Mouse (Mus musculus): Measurements from ENCODE around the gene Chst15. TPM values are rescaled to one million over a fixed set of nuclear protein-coding genes. Genes with fewer than 3 reads are reported as not detected.

The Chst15 gene
- polyA plus RNA-seq, 1 experiment from 2014 or later, result 18.5 TPM

DNA sequence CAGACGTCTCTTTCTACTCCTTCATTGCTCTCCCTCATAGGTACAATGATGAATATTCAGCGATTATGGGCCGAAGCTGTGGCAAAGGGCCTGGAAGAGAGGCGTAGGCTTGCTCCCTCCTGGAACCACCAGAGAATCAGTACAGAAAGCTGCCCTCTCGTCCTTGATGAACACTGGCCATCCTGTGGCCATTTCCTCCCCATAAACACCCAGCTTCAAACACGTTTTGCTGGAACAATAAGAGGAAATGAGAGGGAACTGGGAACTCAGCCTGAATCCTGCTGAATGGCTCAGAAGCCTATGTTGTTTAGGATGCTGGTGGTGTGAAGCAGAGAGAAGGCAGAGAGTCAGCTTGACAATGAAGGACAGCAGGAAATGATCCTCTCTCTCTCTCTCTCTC is 21.3 kb upstream of the Chst15 start:
- 64% methylated on average over 6 of the region's 6 CpGs for WGBS
- Histone ChIP-seq H3K27ac (ENCODE audit: low read depth, low read length) (peak overlapping the region; percentile 42; the same call in 1 of the 2 replicates), H3K4me1 (ENCODE audit: control insufficient read depth, insufficient read depth, low read depth, low read length) (peaks cover 13% of the 10 kb centered on the region), H3K36me3 (ENCODE audit: control insufficient read depth, insufficient read depth, low read length) (no peaks in the 10 kb centered on the region), H3K9me3 (ENCODE audit: control insufficient read depth, low read length) (no peaks in the 10 kb centered on the region), H3K9ac (ENCODE audit: low read depth, low read length) (no peak overlapping the region), H3K27me3 (replicated peaks; ENCODE audit: control insufficient read depth, insufficient read depth, low read length) (no peaks in the 10 kb centered on the region), H3K4me3 (ENCODE audit: low read length) (no peak overlapping the region), H3K4me2 (ENCODE audit: low read length) (no peak overlapping the region)
- no peak for ATAC-seq

DNA sequence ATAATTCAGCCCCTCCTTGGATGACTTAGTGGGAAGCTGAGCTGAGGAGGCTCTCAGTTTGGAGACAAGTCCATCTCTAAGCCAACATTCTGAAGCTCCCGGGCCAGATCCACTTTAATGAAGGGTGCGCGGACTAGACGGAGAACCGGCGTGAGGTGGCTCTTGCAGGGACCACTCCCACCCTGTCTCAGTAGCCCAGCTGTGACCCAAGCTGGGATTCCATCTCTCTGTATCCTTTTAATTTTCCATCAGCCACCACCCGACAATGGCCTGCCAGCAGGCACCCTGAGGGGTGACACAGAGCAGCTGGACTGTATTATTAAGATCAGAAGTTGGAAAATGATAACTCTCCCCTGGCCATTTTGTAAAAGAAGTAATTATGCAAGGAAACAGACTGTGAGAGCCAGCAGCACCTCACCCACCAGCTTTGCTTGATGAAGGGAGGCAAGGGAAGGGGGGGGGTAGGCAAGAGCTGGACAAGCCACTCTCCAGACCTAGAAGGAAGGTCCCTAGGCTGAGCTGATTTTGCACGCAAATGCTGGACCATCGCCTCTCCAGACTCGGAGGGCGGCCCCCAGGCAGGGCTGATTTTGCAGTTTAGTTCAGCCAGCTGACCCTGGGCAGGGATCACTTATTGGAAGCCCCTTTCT is 20.4 kb upstream of the Chst15 start:
- Histone ChIP-seq H3K4me3 (ENCODE audit: low read length) (no peak overlapping the region), H3K9ac (ENCODE audit: low read depth, low read length) (no peak overlapping the region)
- no peak for ATAC-seq

DNA sequence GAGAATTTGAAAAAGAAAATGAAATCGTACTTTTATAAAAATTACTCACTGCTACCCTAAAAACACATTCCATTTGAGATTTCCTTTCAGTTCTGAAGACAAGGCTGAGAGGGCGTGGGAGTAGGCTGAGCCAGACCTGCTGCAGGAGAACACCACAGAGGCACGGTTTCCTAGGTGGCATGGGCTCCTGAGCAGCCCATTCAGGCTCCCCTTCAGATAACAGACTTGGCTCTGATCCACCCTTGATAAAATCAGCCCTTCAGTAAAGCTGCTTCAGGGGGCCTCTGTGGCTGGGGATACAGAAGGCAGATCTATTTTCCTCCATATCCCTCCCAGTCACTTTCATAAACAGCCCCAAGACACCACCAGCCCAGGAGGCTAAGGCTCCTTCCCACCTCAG is 19.8 kb upstream of the Chst15 start:
- Histone ChIP-seq H3K4me2 (ENCODE audit: low read length) (no peak overlapping the region), H3K36me3 (ENCODE audit: control insufficient read depth, insufficient read depth, low read length) (no peaks in the 10 kb centered on the region), H3K27ac (ENCODE audit: low read depth, low read length) (peak overlapping the region; percentile 55), H3K9ac (ENCODE audit: low read depth, low read length) (no peak overlapping the region), H3K4me1 (ENCODE audit: control insufficient read depth, insufficient read depth, low read depth, low read length) (peaks cover 13% of the 10 kb centered on the region), H3K4me3 (ENCODE audit: low read length) (no peak overlapping the region), H3K9me3 (ENCODE audit: control insufficient read depth, low read length) (no peaks in the 10 kb centered on the region), H3K27me3 (replicated peaks; ENCODE audit: control insufficient read depth, insufficient read depth, low read length) (no peaks in the 10 kb centered on the region)
- ATAC-seq, result 0 out of 2 replicates have a peak, but pooled peaks have one; percentile 45
- WGBS, result 43% methylated on average over 3 of the region's 3 CpGs

More for the DNA sequence above, 20.4 kb upstream of the Chst15 start:
- no peaks in the 10 kb centered on the region for H3K36me3 ChIP-seq (ENCODE audit: control insufficient read depth, insufficient read depth, low read length)
- no peaks in the 10 kb centered on the region for H3K9me3 ChIP-seq (ENCODE audit: control insufficient read depth, low read length)
- H3K27me3 ChIP-seq (replicated peaks; ENCODE audit: control insufficient read depth, insufficient read depth, low read length), result no peaks in the 10 kb centered on the region
- WGBS, result 58% methylated on average over 11 of the region's 11 CpGs
- no peak overlapping the region for H3K4me2 ChIP-seq (ENCODE audit: low read length)
- H3K27ac ChIP-seq (ENCODE audit: low read depth, low read length), result peak overlapping the region; percentile 55
- H3K4me1 ChIP-seq (ENCODE audit: control insufficient read depth, insufficient read depth, low read depth, low read length), result peaks cover 13% of the 10 kb centered on the region

DNA sequence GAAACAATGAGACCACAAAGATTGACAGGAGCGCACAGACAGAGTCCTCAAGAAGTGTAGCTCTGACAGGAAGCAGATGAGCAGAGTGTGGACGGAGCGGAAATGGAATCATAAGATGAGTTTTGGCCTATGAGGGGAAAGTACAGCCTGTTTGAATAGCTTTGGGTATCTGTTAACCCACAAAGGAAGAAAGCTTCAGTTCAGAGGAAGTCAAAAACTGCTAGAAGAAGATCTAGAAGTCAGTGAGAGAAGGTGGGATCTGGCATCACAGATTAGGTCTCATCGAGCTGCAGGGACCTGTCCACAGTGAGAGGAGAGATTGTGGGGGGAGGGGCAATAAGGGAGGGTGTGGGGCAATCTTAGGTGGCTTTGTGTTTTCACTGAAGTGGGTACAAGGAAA is 18.3 kb upstream of the Chst15 start:
- WGBS, result 95% methylated on average over 4 of the region's 4 CpGs

DNA sequence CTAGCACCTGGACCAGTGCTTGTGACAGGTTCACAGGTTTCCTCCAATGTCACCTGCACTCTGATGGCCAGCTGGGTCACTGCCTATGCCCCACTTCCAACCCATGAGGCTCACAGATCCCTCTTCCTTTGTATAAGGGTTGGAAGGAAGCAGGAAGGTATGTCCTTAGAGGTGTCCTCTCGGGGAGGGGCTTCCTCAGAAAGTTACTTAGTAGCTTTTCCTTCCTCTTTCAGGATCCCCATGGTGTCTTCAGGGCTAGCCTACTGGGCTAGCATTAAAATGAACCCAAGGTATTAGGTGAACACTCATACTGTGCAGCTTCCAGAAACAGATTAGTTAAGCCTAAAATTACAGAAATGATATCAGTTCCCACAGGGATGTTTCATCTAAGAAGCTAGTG is 16.1 kb upstream of the Chst15 start:
- no peak overlapping the region for H3K9ac ChIP-seq (ENCODE audit: low read depth, low read length)
- 80% methylated on average over 1 of the region's 1 CpGs for WGBS
- no peak overlapping the region for H3K4me3 ChIP-seq (ENCODE audit: low read length)
- H3K4me1 ChIP-seq (ENCODE audit: control insufficient read depth, insufficient read depth, low read depth, low read length), result peaks cover 13% of the 10 kb centered on the region
- no peaks in the 10 kb centered on the region for H3K36me3 ChIP-seq (ENCODE audit: control insufficient read depth, insufficient read depth, low read length)
- no peak overlapping the region for H3K4me2 ChIP-seq (ENCODE audit: low read length)
- H3K27me3 ChIP-seq (replicated peaks; ENCODE audit: control insufficient read depth, insufficient read depth, low read length), result no peaks in the 10 kb centered on the region
- H3K27ac ChIP-seq (ENCODE audit: low read depth, low read length), result no peak overlapping the region
- no peak for ATAC-seq
- no peaks in the 10 kb centered on the region for H3K9me3 ChIP-seq (ENCODE audit: control insufficient read depth, low read length)

More for the DNA sequence above, 18.3 kb upstream of the Chst15 start:
- Histone ChIP-seq H3K4me3 (ENCODE audit: low read length) (no peak overlapping the region), H3K27ac (ENCODE audit: low read depth, low read length) (no peak overlapping the region), H3K36me3 (ENCODE audit: control insufficient read depth, insufficient read depth, low read length) (no peaks in the 10 kb centered on the region), H3K4me2 (ENCODE audit: low read length) (no peak overlapping the region), H3K27me3 (replicated peaks; ENCODE audit: control insufficient read depth, insufficient read depth, low read length) (no peaks in the 10 kb centered on the region), H3K9ac (ENCODE audit: low read depth, low read length) (no peak overlapping the region), H3K9me3 (ENCODE audit: control insufficient read depth, low read length) (no peaks in the 10 kb centered on the region), H3K4me1 (ENCODE audit: control insufficient read depth, insufficient read depth, low read depth, low read length) (peaks cover 13% of the 10 kb centered on the region)
- ATAC-seq, result no peak

DNA sequence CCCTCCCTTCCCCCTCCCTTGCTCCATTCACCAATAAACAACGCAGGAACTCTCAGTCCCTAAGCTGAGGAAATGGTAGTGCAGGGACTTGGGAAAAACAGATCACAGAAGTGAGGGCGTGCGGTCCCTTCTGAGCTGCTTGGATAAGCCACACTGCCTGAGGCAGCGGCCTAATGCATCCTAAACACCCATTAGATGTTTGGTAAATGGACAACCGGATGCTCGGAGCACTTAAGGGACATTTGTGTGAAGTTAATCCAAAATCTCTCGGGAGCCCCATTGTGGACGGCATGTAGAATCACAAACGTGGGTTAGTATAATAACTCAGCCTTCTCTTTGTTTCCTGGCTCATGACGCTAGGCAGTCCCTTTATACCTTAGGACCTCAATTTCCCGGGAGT is 15.1 kb upstream of the Chst15 start:
- Histone ChIP-seq H3K36me3 (ENCODE audit: control insufficient read depth, insufficient read depth, low read length) (no peaks in the 10 kb centered on the region), H3K9ac (ENCODE audit: low read depth, low read length) (no peak overlapping the region), H3K4me1 (ENCODE audit: control insufficient read depth, insufficient read depth, low read depth, low read length) (peaks cover 5% of the 10 kb centered on the region), H3K27me3 (replicated peaks; ENCODE audit: control insufficient read depth, insufficient read depth, low read length) (no peaks in the 10 kb centered on the region), H3K4me3 (ENCODE audit: low read length) (no peak overlapping the region), H3K9me3 (ENCODE audit: control insufficient read depth, low read length) (no peaks in the 10 kb centered on the region), H3K4me2 (ENCODE audit: low read length) (no peak overlapping the region), H3K27ac (ENCODE audit: low read depth, low read length) (no peak overlapping the region)
- 46% methylated on average over 11 of the region's 11 CpGs for WGBS
- ATAC-seq, result no peak

DNA sequence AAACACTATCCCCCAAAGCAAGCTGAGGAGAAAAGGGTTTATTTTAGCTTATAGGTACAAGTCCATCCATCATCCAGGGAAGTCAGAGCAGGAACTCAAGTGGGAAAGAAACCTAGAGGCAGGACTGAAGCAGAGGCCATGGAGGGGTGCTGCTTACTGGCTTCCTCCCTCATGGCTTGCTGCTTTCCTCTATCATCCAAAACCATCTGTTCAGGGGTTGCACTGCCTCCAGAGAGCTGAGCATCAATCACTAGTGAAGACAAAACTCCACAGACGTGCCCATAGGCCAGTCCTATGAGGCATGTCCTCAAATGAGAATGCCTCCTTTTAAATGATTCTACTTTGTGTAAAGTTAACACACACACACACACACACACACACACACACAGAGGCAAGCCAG is 13.2 kb upstream of the Chst15 start:
- Histone ChIP-seq H3K4me1 (ENCODE audit: control insufficient read depth, insufficient read depth, low read depth, low read length) (peaks cover 4% of the 10 kb centered on the region; the same call in 1 of the 2 replicates), H3K9me3 (ENCODE audit: control insufficient read depth, low read length) (no peaks in the 10 kb centered on the region), H3K4me3 (ENCODE audit: low read length) (no peak overlapping the region), H3K27me3 (replicated peaks; ENCODE audit: control insufficient read depth, insufficient read depth, low read length) (no peaks in the 10 kb centered on the region), H3K36me3 (ENCODE audit: control insufficient read depth, insufficient read depth, low read length) (no peaks in the 10 kb centered on the region), H3K4me2 (ENCODE audit: low read length) (no peak overlapping the region), H3K9ac (ENCODE audit: low read depth, low read length) (no peak overlapping the region), H3K27ac (ENCODE audit: low read depth, low read length) (no peak overlapping the region)
- WGBS, result 33% methylated on average over 1 of the region's 1 CpGs
- no peak for ATAC-seq

DNA sequence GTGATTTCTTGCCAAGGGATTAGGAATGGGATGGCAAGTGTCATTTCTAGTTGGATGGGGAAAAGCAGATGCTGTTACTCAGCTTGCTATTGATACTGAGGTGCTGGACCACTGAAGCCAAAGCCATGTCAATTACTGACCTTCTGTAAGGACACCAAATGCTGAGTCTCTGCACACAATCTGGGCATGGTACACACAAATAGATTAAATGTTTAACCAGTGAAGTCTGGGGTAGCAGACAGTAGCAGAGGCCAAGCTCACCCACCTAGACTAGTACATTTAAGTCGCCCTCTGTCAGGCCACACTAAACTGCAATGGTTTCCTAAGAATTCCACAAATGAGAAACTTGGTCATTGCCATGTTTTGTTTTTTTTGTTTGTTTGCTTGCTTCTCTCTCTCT is 11.6 kb upstream of the Chst15 start:
- Histone ChIP-seq H3K27me3 (replicated peaks; ENCODE audit: control insufficient read depth, insufficient read depth, low read length) (no peaks in the 10 kb centered on the region), H3K36me3 (ENCODE audit: control insufficient read depth, insufficient read depth, low read length) (no peaks in the 10 kb centered on the region), H3K4me1 (ENCODE audit: control insufficient read depth, insufficient read depth, low read depth, low read length) (peaks cover 4% of the 10 kb centered on the region; the same call in 1 of the 2 replicates), H3K4me3 (ENCODE audit: low read length) (no peak overlapping the region), H3K9ac (ENCODE audit: low read depth, low read length) (no peak overlapping the region), H3K27ac (ENCODE audit: low read depth, low read length) (no peak overlapping the region), H3K4me2 (ENCODE audit: low read length) (no peak overlapping the region), H3K9me3 (ENCODE audit: control insufficient read depth, low read length) (no peaks in the 10 kb centered on the region)
- ATAC-seq, result no peak
- 94% methylated on average over 1 of the region's 1 CpGs for WGBS

DNA sequence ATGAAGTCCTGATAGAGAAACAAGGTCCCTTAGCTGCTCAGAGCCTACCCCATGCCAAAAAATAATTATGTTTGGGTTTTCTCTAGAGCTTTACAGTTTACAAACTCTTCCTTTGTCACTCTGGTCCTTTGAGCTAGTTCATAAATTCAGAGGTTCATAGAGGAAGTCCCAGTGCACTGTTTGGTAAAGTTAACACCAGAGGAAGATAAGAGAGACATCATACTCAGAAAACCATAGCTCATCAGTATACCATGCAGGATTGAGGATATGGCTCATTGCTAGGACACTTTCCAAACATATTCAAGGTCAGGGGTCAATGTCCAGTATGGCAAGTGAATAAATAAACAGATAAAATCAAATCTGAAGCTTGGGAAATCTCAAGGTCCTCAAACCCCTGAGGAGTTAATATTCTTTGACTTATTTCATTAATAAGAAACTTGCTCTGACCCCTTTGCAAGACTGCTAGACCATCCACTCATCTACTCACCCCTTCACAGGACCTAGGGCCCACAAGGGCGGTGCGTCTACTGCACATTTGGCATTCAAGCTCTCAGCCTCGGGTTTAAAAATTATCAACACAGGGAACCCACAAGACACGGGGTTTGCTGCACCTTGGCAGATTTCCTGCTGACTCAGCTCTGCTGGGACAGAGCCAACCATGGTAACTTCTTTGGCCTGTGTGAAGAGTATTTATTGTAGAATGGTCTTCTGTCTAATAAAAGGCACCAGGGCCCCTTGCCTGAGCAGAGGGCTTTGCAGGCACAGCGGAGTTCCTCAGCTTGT is 8.7 kb upstream of the Chst15 start:
- 48% methylated on average over 5 of the region's 5 CpGs for WGBS
- Histone ChIP-seq H3K9me3 (ENCODE audit: control insufficient read depth, low read length) (no peaks in the 10 kb centered on the region), H3K9ac (ENCODE audit: low read depth, low read length) (no peak overlapping the region), H3K4me1 (ENCODE audit: control insufficient read depth, insufficient read depth, low read depth, low read length) (peaks cover 4% of the 10 kb centered on the region; the same call in 1 of the 2 replicates), H3K27ac (ENCODE audit: low read depth, low read length) (no peak overlapping the region), H3K36me3 (ENCODE audit: control insufficient read depth, insufficient read depth, low read length) (no peaks in the 10 kb centered on the region), H3K4me3 (ENCODE audit: low read length) (no peak overlapping the region), H3K27me3 (replicated peaks; ENCODE audit: control insufficient read depth, insufficient read depth, low read length) (no peaks in the 10 kb centered on the region), H3K4me2 (ENCODE audit: low read length) (no peak overlapping the region)
- ATAC-seq, result no peak
